Mouse (Mus musculus): ENCODE data around the gene Zfp708. TPM values are rescaled to one million over a fixed set of nuclear protein-coding genes. Genes with fewer than 3 reads are reported as not detected.

Zfp708 gene
- polyA plus RNA-seq (2012; rRNA removed), result 0.66 and 0.71 TPM in 2 replicates

DNA sequence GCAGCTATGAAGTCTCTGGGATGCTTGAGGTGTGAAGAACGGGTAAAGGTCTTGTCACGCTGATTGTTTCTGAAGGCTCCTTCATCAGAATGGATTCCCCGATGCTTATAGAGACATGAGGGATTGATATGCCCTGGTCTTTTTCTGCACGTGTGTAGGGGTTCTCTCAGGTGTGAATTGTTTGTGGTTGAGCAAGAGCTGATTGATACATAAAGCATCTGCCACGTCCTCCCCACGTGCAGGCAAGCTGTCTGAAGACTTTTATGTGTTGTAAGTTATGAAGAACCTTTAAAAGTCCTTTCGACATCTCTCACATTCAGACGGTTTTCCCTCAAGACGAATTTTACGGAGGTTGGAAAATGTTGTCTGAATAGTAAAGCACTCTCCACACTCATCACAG, at the start of gene Zfp708:
Gene Zfp708, minus strand, starts transcription at position 101 of the 400 bp plus-strand sequence.

DNA sequence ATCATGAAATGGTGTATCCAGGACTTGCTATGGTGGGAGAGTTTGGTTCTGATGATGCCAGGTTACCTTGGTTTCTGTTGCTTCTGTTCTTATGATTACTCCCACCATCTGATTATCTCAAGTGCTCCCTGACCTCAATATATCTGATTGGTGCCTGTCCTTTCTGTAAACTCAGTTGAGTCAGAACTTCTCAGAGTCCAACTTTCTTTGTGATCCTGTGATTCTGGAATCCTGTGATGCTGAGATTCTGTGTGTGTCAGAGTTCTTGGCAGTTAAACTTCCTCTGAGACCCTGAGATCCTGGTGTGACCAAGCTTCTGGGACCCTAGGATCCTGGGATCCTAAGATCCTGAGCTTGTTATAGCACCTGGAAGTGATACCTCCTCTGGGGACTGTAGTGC, 23.6 kb upstream of the Zfp708 start, which contains the start of gene Zfp759:
Gene Zfp759, plus strand, starts transcription at position 301 of the 400 bp plus-strand sequence.

GRCm38 (mm10) chr13:67116163-67116562, 18.4 kb upstream of the Zfp708 start, which contains the start of gene Rslcan18:
Gene Rslcan18 (minus strand): TSS chr13:67116263.

DNA sequence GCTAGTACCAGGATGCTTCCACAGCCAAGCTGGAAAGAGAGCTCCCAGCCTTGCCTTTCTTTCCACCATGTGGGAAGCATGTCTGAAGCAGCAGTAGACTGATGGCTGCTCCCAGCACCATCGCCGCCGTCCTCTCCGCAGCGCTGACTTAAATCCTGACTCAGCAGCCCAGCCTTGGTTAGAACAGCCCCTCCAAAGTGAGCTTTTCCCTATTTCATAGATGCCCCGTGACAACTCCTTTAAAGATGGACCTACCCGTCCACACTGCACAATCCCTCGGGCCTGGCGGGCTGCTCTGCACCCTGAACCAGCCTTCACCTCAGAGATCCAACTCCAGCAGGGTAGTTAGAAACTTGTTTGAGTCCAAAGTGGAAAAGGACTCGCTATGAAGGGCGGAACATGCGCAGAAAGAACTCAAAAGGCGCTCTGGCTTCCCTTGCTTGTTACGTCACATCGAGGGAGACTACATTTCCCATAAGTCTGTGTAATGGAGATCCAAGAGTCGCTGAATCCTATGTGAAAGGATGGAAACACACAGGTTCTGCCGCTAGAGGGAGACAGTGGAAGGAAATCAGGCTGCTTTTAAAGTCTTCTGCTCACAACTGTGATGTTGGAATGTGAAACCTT, 10.5 kb upstream of the Zfp708 start, which contains the start of gene Gm28557:
Gene Gm28557, minus strand, starts transcription at position 411 of the 627 bp plus-strand sequence.

GRCm38 (mm10) chr13:67060786-67061358, 36.9 kb downstream of the Zfp708 start, which contains the start of gene Zfp712:
Gene Zfp712 (minus strand): TSS chr13:67061170.

Other genes starting within 250 kb of the Zfp708 start
- 0.20 and 0.27 TPM in 2 replicates for gene Gm10767, start 193.1 kb downstream of the Zfp708 start, polyA plus RNA-seq (2012; rRNA removed)
- gene Zfp712, start 36.8 kb downstream of the Zfp708 start, polyA plus RNA-seq (2012; rRNA removed), result 0.22 and 0.35 TPM in 2 replicates
- gene Gm28557, start 10.6 kb upstream of the Zfp708 start, polyA plus RNA-seq (2012; rRNA removed), result 3.2 and 3.5 TPM in 2 replicates
- gene Rslcan18, start 18.3 kb upstream of the Zfp708 start, polyA plus RNA-seq (2012; rRNA removed), result 0.26 and 0.28 TPM in 2 replicates
- gene Zfp759, start 23.7 kb upstream of the Zfp708 start, polyA plus RNA-seq (2012; rRNA removed), result 0.35 and 0.36 TPM in 2 replicates
- 1.4 and 1.8 TPM in 2 replicates for gene Rsl1, start 75.2 kb upstream of the Zfp708 start, polyA plus RNA-seq (2012; rRNA removed)
- gene Zfp455, start 96.5 kb upstream of the Zfp708 start, polyA plus RNA-seq (2012; rRNA removed), result 0.34 and 0.38 TPM in 2 replicates
- gene Zfp458, start 180.5 kb upstream of the Zfp708 start, polyA plus RNA-seq (2012; rRNA removed), result 0.54 and 0.60 TPM in 2 replicates
- 0.55 and 0.75 TPM in 2 replicates for gene Zfp457, start 208.5 kb upstream of the Zfp708 start, polyA plus RNA-seq (2012; rRNA removed)
- 1.3 and 1.4 TPM in 2 replicates for gene Zfp595, start 234.6 kb upstream of the Zfp708 start, polyA plus RNA-seq (2012; rRNA removed)